Mouse (Mus musculus): Measurements from ENCODE around the gene Abca8a. TPM values are rescaled to one million over a fixed set of nuclear protein-coding genes. Genes with fewer than 3 reads are reported as not detected.

Gene Abca8a
- polyA plus RNA-seq (2012; rRNA removed) = 7.6 and 9.2 TPM in 2 replicates

DNA sequence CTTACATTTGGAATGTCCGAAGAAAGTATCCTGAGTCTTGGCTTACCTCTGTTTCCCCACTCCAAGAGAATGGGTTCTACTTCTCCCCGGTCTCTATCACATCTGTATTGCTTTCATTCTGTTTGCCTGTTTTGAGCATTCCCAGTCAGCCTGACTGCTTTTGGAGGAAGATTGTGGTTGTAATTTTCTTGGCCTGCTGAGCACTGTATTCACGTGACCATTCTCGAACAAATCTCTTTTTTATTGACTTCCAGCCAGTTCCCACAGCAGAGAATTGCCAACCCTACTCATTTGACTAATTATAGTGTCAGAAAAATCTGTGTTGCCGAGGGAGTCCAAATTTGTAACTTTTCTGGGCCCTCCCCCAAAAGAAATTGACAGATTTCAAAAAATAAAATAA lies at the start of gene Abca8a:
TSS of gene Abca8a (minus strand) at position 121 of the 400 bp plus-strand sequence.
- no peaks in the 10 kb centered on the region for H3K27me3 ChIP-seq (replicated peaks; ENCODE audit: control insufficient read depth, insufficient read depth, low read length)
- peak within 1 kb of the TSS; percentile 50; the same call in 1 of the 2 replicates for H3K27ac ChIP-seq (ENCODE audit: insufficient read depth, low read depth, low read length)
- no peaks in the 10 kb centered on the region for H3K36me3 ChIP-seq (ENCODE audit: control insufficient read depth, insufficient read depth, low read length)
- no peak for TF ChIP-seq CTCF (conservative IDR thresholded peaks at IDR 0.05; ENCODE audit: insufficient read depth, insufficient read length, low read depth, low read length)
- TF ChIP-seq POLR2A (IDR thresholded peaks at IDR 0.05; ENCODE audit: low read depth, low read length) = no peak
- no peaks in the 10 kb centered on the region for H3K4me1 ChIP-seq (ENCODE audit: control insufficient read depth, insufficient read depth, low read length)
- DNase-seq = peak; percentile 59
- 72% methylated on average over 5 of the region's 5 CpGs for WGBS
- 0 out of 2 replicates have a peak within 1 kb of the TSS, but pooled peaks have one; percentile 22 for H3K4me3 ChIP-seq (ENCODE audit: insufficient read depth, low read depth, low read length)

DNA sequence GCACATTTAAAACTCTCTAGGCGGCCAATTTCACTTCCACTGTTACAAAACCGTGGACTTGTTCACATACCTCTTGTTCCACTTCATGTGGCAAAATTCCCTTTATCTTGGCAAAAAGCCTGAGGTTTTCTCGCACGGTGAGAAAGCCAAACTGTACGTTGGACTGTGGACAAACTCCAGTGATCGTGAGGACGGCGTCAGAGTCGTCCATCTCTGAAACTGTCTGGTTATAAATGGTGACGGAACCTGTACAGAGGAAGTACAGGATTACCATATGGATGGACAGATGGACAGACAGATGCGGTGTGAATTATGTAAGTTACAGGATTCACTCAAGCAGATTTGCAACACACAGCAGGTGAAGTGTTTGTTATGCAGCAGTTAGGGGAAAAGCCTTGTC lies 49.6 kb upstream of the Abca8a start:
- Histone ChIP-seq H3K27ac (ENCODE audit: insufficient read depth, low read depth, low read length) (no peak overlapping the region), H3K36me3 (ENCODE audit: control insufficient read depth, insufficient read depth, low read length) (no peaks in the 10 kb centered on the region), H3K27me3 (replicated peaks; ENCODE audit: control insufficient read depth, insufficient read depth, low read length) (no peaks in the 10 kb centered on the region), H3K4me3 (ENCODE audit: insufficient read depth, low read depth, low read length) (no peak overlapping the region), H3K4me1 (ENCODE audit: control insufficient read depth, insufficient read depth, low read length) (no peaks in the 10 kb centered on the region; the same call in 1 of the 2 replicates)
- TF ChIP-seq POLR2A (IDR thresholded peaks at IDR 0.05; ENCODE audit: low read depth, low read length) (no peak), CTCF (conservative IDR thresholded peaks at IDR 0.05; ENCODE audit: insufficient read depth, insufficient read length, low read depth, low read length) (no peak)
- peak; percentile 81 for DNase-seq
- 51% methylated on average over 11 of the region's 11 CpGs for WGBS

DNA sequence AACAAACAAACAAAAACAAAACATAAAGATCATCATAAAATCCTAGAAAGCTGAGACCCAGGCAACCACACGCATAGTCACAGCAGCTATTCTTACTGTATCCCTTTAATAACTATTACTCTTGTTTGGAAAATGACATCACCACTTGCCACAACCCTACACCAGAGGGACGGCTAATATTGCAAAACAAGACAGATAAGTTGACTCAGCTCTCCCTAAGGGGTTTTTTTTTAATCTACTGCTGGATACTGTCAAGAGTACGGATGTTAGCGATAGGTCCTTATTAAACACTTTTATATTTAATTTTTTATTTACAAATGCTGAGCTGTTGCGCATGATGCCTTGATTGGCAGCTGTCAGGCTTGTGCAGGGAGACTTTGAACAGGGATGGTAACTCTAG lies 35.0 kb upstream of the Abca8a start:
- no peaks in the 10 kb centered on the region for H3K27me3 ChIP-seq (replicated peaks; ENCODE audit: control insufficient read depth, insufficient read depth, low read length)
- H3K36me3 ChIP-seq (ENCODE audit: control insufficient read depth, insufficient read depth, low read length) = no peaks in the 10 kb centered on the region
- WGBS = 81% methylated on average over 5 of the region's 5 CpGs
- TF ChIP-seq POLR2A (IDR thresholded peaks at IDR 0.05; ENCODE audit: low read depth, low read length) (no peak), CTCF (conservative IDR thresholded peaks at IDR 0.05; ENCODE audit: insufficient read depth, insufficient read length, low read depth, low read length) (no peak)
- no peak overlapping the region for H3K4me3 ChIP-seq (ENCODE audit: insufficient read depth, low read depth, low read length)
- no peak for DNase-seq
- H3K4me1 ChIP-seq (ENCODE audit: control insufficient read depth, insufficient read depth, low read length) = no peaks in the 10 kb centered on the region
- H3K27ac ChIP-seq (ENCODE audit: insufficient read depth, low read depth, low read length) = no peak overlapping the region

DNA sequence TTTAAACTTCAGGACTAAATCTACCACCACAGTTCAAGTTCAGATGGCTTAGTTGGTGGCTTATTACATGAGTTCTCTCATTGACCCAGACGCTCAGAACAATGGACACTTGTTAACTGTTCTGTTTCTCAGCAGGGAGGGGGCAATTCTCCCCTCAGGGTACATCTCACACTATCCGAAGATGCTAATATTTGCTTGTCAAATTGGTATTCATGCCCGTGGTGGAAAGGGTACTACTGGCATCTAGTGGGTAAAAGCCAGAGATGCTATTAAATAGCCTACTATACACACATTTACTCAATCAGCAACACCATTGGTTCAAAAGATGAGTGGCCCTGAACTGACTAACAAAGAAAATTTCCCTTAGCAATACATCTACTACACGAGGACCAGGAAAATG lies 15.4 kb upstream of the Abca8a start:
- no peak for DNase-seq
- no peak overlapping the region for H3K4me3 ChIP-seq (ENCODE audit: insufficient read depth, low read depth, low read length)
- TF ChIP-seq CTCF (conservative IDR thresholded peaks at IDR 0.05; ENCODE audit: insufficient read depth, insufficient read length, low read depth, low read length) (no peak), POLR2A (IDR thresholded peaks at IDR 0.05; ENCODE audit: low read depth, low read length) (no peak)
- H3K36me3 ChIP-seq (ENCODE audit: control insufficient read depth, insufficient read depth, low read length) = no peaks in the 10 kb centered on the region; the same call in 1 of the 2 replicates
- 72% methylated on average over 4 of the region's 4 CpGs for WGBS
- no peaks in the 10 kb centered on the region for H3K27me3 ChIP-seq (replicated peaks; ENCODE audit: control insufficient read depth, insufficient read depth, low read length)
- H3K27ac ChIP-seq (ENCODE audit: insufficient read depth, low read depth, low read length) = no peak overlapping the region
- no peaks in the 10 kb centered on the region for H3K4me1 ChIP-seq (ENCODE audit: control insufficient read depth, insufficient read depth, low read length)

DNA sequence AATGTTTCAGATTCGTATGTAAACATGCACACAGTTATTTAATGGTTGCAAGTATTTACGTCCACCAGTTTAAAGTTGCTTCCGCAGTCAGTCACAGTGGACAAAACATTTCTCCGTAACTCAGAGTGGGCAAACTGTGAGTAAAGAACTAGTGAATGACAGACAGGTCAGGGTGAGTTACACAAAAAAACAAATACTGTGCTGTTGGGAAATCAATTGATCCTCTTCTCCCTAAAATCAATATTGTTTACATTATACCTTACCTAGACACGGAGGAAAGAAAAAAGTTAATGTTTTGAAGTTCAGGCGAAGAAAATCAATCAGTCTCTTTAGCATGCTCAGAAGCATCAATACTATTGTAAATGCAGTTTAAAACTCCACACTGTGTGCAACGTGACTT lies 5.7 kb upstream of the Abca8a start:
- WGBS = 83% methylated on average over 7 of the region's 7 CpGs
- no peak for DNase-seq
- Histone ChIP-seq H3K4me3 (ENCODE audit: insufficient read depth, low read depth, low read length) (no peak overlapping the region), H3K36me3 (ENCODE audit: control insufficient read depth, insufficient read depth, low read length) (no peaks in the 10 kb centered on the region), H3K4me1 (ENCODE audit: control insufficient read depth, insufficient read depth, low read length) (no peaks in the 10 kb centered on the region), H3K27ac (ENCODE audit: insufficient read depth, low read depth, low read length) (no peak overlapping the region), H3K27me3 (replicated peaks; ENCODE audit: control insufficient read depth, insufficient read depth, low read length) (no peaks in the 10 kb centered on the region)
- TF ChIP-seq CTCF (conservative IDR thresholded peaks at IDR 0.05; ENCODE audit: insufficient read depth, insufficient read length, low read depth, low read length) (no peak), POLR2A (IDR thresholded peaks at IDR 0.05; ENCODE audit: low read depth, low read length) (no peak)

DNA sequence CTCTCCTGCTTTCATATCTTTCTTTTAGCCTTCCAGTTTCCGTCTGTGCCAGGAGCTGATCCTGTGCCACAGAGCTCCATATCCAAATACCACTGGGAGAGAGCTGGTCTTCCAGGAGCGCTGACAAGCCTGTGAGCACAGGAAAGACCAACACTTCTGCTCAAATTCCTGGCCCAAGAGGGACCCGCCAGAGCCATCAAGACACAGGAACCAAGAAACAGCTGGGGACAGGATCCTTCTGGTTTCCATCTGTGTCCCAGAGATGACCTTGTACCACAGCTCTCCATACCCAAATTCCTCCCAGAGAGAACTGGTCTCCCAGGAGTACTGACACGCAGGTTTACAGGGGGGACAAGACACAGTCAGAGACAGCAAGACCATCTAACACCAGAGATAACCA lies 3.1 kb upstream of the Abca8a start:
- 71% methylated on average over 4 of the region's 4 CpGs for WGBS
- TF ChIP-seq CTCF (conservative IDR thresholded peaks at IDR 0.05; ENCODE audit: insufficient read depth, insufficient read length, low read depth, low read length) = no peak

DNA sequence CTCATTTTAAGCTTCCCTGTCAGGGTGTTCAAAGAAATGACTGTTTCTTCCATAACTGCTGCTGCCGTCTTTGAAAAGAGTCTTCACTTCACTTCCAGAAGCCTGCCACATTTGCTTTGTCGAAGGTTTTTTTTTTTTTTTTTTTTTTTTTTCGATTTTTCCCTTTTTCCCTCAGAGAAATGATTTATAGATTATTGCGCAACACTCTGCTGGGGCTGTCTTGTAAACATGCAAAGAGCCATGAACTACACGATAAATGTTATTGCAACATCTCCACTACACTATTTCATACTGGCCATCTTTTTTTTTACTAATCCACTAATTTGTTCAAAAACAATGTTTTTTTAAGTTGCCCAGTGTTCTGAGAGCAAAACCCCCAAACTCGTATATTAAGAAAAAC lies 1.7 kb upstream of the Abca8a start:
- no peak for TF ChIP-seq POLR2A (IDR thresholded peaks at IDR 0.05; ENCODE audit: low read depth, low read length)
- no peak for TF ChIP-seq CTCF (conservative IDR thresholded peaks at IDR 0.05; ENCODE audit: insufficient read depth, insufficient read length, low read depth, low read length)
- DNase-seq = peak; percentile 41
- no peaks in the 10 kb centered on the region for H3K36me3 ChIP-seq (ENCODE audit: control insufficient read depth, insufficient read depth, low read length)
- no peaks in the 10 kb centered on the region for H3K4me1 ChIP-seq (ENCODE audit: control insufficient read depth, insufficient read depth, low read length)
- H3K4me3 ChIP-seq (ENCODE audit: insufficient read depth, low read depth, low read length) = no peak overlapping the region
- 53% methylated on average over 6 of the region's 6 CpGs for whole genome bisulfite sequencing
- no peak overlapping the region for H3K27ac ChIP-seq (ENCODE audit: insufficient read depth, low read depth, low read length)
- H3K27me3 ChIP-seq (replicated peaks; ENCODE audit: control insufficient read depth, insufficient read depth, low read length) = no peaks in the 10 kb centered on the region

More for the DNA sequence above, 3.1 kb upstream of the Abca8a start:
- no peaks in the 10 kb centered on the region for H3K36me3 ChIP-seq (ENCODE audit: control insufficient read depth, insufficient read depth, low read length)
- no peak overlapping the region for H3K27ac ChIP-seq (ENCODE audit: insufficient read depth, low read depth, low read length)
- DNase-seq = no peak
- no peaks in the 10 kb centered on the region for H3K27me3 ChIP-seq (replicated peaks; ENCODE audit: control insufficient read depth, insufficient read depth, low read length)
- no peaks in the 10 kb centered on the region for H3K4me1 ChIP-seq (ENCODE audit: control insufficient read depth, insufficient read depth, low read length)
- H3K4me3 ChIP-seq (ENCODE audit: insufficient read depth, low read depth, low read length) = no peak overlapping the region
